Mouse (Mus musculus): ENCODE data around the gene Zfp213. TPM values are rescaled to one million over a fixed set of nuclear protein-coding genes. Genes with fewer than 3 reads are reported as not detected.
A peak's percentile ranks its signal among the peaks of the same experiment; 100 is the strongest.

Gene Zfp213
- polyA plus RNA-seq, 1 experiment from 2014 or later, result 19.7 TPM

DNA sequence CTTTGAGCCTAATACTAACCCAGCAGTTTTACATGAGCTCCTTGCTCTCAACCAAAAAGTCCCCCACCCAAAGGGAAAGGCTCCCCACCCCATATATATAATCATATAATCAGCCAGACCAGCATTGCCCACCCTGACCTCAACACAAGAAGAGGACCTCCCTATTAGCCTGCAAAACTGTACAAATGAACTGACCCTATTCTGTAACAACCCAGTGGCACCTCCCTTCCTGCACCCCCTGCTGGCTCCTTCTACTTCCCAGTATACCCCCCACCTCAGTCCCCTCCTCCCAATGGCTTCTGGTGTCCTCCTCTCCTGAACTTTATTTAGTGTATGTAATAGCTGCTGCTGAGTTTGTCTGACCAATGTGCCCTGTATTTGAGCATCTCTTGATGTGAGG, 12.6 kb downstream of the Zfp213 start:
- DNase-seq (ENCODE audit: low spot score) (no peak), ATAC-seq (replicated peaks; ENCODE audit: low FRiP score, low TSS enrichment, low read depth) (no peak)
- Histone ChIP-seq H3K9ac (ENCODE audit: low read length) (peak overlapping the region; percentile 64), H3K4me2 (ENCODE audit: low read length) (peak overlapping the region; percentile 81), H3K4me3 (ENCODE audit: low read depth, low read length) (peak overlapping the region; percentile 72), H3K4me1 (replicated peaks; ENCODE audit: control insufficient read depth, insufficient read depth, low read length) (peaks cover 8% of the 10 kb centered on the region; the same call in 1 of the 2 replicates), H3K27ac (ENCODE audit: low read depth) (no peak overlapping the region; the same call in 1 of the 2 replicates), H3K9me3 (ENCODE audit: control insufficient read depth, low read length) (no peaks in the 10 kb centered on the region), H3K36me3 (ENCODE audit: control insufficient read depth, insufficient read depth, low read length) (peaks cover 12% of the 10 kb centered on the region), H3K27me3 (replicated peaks; ENCODE audit: control insufficient read depth, insufficient read depth, low read length) (no peaks in the 10 kb centered on the region)

DNA sequence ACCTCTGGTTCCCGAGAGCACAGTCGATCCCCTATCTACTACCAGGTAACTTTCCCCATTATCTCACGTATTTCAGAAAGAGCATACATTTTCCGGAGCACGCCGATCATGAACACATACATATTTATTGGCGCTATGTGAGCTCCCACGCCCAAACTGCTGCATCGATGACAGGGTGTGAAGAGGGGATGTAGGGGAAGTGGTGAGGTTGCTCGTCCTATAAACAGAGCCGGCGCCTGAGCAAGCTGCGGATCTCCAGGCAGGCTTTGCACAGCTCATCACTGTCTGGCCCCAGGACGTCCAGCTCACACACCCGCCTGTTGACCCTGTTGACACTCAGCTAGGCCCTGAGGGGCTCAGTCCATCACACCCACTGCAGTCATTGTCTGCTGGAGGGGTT, 13.2 kb downstream of the Zfp213 start:
- Histone ChIP-seq H3K9ac (ENCODE audit: low read length) (peak overlapping the region; percentile 64), H3K4me1 (replicated peaks; ENCODE audit: control insufficient read depth, insufficient read depth, low read length) (peaks cover 8% of the 10 kb centered on the region; the same call in 1 of the 2 replicates), H3K4me3 (ENCODE audit: low read depth, low read length) (peak overlapping the region; percentile 72), H3K27ac (ENCODE audit: low read depth) (peak overlapping the region; percentile 84), H3K27me3 (replicated peaks; ENCODE audit: control insufficient read depth, insufficient read depth, low read length) (no peaks in the 10 kb centered on the region), H3K9me3 (ENCODE audit: control insufficient read depth, low read length) (no peaks in the 10 kb centered on the region), H3K36me3 (ENCODE audit: control insufficient read depth, insufficient read depth, low read length) (0 out of 2 replicates have a peak, but pooled peaks cover 7% of the 10 kb centered on the region), H3K4me2 (ENCODE audit: low read length) (peak overlapping the region; percentile 81)
- under 1% methylated on average over 15 of the region's 15 CpGs for WGBS
- DNase-seq (ENCODE audit: low spot score) (no peak), ATAC-seq (replicated peaks; ENCODE audit: low FRiP score, low TSS enrichment, low read depth) (0 out of 2 replicates have a peak, but pooled peaks have one; percentile 14)

DNA sequence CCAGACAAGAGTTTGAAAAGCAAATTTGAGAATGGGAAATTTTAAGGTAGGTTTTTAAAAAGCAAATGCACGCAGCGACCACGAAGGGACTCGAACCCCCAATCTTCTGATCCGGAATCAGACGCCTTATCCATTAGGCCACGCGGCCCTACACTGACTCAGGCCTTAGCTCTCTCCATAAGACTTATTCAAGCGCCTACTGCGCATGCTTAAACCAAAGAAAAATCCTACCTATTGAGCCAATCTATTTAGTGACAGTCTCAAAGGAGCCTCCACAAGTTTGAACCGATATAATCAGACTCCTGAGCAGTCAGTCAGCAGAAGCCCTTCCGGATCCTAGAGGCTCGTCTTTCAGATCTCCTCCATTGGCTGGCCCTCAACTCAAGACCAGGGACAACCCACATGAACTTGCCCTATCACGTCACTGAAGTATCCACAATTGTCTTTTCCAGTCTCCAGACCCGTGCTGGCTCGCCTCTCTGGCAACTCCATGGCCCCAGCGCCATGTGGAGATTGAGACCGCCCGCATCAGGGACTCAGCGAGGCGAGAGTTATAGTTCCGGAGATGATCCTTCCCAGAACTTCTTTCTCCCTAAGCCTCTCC, 13.7 kb downstream of the Zfp213 start:
- Histone ChIP-seq H3K27ac (ENCODE audit: low read depth) (peak overlapping the region; percentile 84), H3K4me3 (ENCODE audit: low read depth, low read length) (peak overlapping the region; percentile 72), H3K9ac (ENCODE audit: low read length) (peak overlapping the region; percentile 64), H3K4me2 (ENCODE audit: low read length) (peak overlapping the region; percentile 81), H3K36me3 (ENCODE audit: control insufficient read depth, insufficient read depth, low read length) (0 out of 2 replicates have a peak, but pooled peaks cover 3% of the 10 kb centered on the region), H3K27me3 (replicated peaks; ENCODE audit: control insufficient read depth, insufficient read depth, low read length) (no peaks in the 10 kb centered on the region), H3K9me3 (ENCODE audit: control insufficient read depth, low read length) (no peaks in the 10 kb centered on the region), H3K4me1 (replicated peaks; ENCODE audit: control insufficient read depth, insufficient read depth, low read length) (peaks cover 8% of the 10 kb centered on the region; the same call in 1 of the 2 replicates)
- DNase-seq (ENCODE audit: low spot score) (peak; percentile 100), ATAC-seq (replicated peaks; ENCODE audit: low FRiP score, low TSS enrichment, low read depth) (peak; percentile 74)
- WGBS, result under 1% methylated on average over 22 of the region's 22 CpGs

DNA sequence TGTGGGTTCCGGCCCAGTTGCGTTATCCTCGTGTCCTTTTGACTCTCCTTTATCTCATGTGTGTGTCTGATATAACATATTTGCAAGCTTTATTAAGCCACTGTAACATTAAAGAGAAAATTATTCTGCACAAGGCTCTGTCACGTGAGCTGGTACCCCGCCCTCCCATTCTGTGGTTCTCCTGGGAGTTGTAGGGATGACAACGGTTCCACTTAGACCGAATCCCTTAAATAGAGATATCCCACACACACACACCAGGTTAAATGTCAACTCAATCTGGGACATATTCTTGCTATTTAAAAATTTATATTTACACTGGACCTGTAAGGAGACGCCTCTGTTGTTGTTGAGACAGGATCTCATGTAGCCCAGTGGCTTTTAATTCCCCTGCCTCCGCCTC, 14.6 kb downstream of the Zfp213 start:
- Histone ChIP-seq H3K4me2 (ENCODE audit: low read length) (peak overlapping the region; percentile 81), H3K36me3 (ENCODE audit: control insufficient read depth, insufficient read depth, low read length) (no peaks in the 10 kb centered on the region), H3K4me1 (replicated peaks; ENCODE audit: control insufficient read depth, insufficient read depth, low read length) (peaks cover 8% of the 10 kb centered on the region; the same call in 1 of the 2 replicates), H3K4me3 (ENCODE audit: low read depth, low read length) (peak overlapping the region; percentile 72), H3K27me3 (replicated peaks; ENCODE audit: control insufficient read depth, insufficient read depth, low read length) (no peaks in the 10 kb centered on the region), H3K9me3 (ENCODE audit: control insufficient read depth, low read length) (no peaks in the 10 kb centered on the region), H3K9ac (ENCODE audit: low read length) (0 out of 2 replicates have a peak overlapping the region, but pooled peaks have one; percentile 27), H3K27ac (ENCODE audit: low read depth) (no peak overlapping the region)
- DNase-seq (ENCODE audit: low spot score) (no peak), ATAC-seq (replicated peaks; ENCODE audit: low FRiP score, low TSS enrichment, low read depth) (no peak)
- WGBS, result 6% methylated on average over 9 of the region's 9 CpGs

DNA sequence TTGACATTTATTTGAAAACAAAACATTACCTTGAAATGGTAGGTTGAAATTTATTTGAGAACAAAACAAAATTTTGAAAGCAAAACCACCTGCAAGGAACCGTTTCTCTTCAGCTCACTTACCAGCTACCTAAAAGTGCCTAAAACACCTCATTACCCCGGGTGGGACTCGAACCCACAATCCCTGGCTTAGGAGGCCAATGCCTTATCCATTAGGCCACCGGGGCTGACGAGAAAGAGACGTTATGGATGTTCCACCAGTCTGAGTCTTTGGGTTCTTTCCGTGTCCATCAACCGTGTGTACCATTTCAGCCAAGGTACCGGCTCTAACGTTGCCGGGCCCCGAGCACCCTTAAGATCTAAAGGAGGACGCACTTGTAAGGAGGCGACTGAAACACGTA, 15.4 kb downstream of the Zfp213 start:
- ATAC-seq (replicated peaks; ENCODE audit: low FRiP score, low TSS enrichment, low read depth), result peak; percentile 54
- Histone ChIP-seq H3K9ac (ENCODE audit: low read length) (no peak overlapping the region), H3K4me2 (ENCODE audit: low read length) (peak overlapping the region; percentile 81), H3K27me3 (replicated peaks; ENCODE audit: control insufficient read depth, insufficient read depth, low read length) (no peaks in the 10 kb centered on the region), H3K4me3 (ENCODE audit: low read depth, low read length) (peak overlapping the region; percentile 72), H3K4me1 (replicated peaks; ENCODE audit: control insufficient read depth, insufficient read depth, low read length) (peaks cover 8% of the 10 kb centered on the region; the same call in 1 of the 2 replicates), H3K9me3 (ENCODE audit: control insufficient read depth, low read length) (no peaks in the 10 kb centered on the region), H3K36me3 (ENCODE audit: control insufficient read depth, insufficient read depth, low read length) (no peaks in the 10 kb centered on the region), H3K27ac (ENCODE audit: low read depth) (0 out of 2 replicates have a peak overlapping the region, but pooled peaks have one; percentile 11)
- 4% methylated on average over 15 of the region's 15 CpGs for WGBS
- peak; percentile 97 for DNase-seq (ENCODE audit: low spot score)

DNA sequence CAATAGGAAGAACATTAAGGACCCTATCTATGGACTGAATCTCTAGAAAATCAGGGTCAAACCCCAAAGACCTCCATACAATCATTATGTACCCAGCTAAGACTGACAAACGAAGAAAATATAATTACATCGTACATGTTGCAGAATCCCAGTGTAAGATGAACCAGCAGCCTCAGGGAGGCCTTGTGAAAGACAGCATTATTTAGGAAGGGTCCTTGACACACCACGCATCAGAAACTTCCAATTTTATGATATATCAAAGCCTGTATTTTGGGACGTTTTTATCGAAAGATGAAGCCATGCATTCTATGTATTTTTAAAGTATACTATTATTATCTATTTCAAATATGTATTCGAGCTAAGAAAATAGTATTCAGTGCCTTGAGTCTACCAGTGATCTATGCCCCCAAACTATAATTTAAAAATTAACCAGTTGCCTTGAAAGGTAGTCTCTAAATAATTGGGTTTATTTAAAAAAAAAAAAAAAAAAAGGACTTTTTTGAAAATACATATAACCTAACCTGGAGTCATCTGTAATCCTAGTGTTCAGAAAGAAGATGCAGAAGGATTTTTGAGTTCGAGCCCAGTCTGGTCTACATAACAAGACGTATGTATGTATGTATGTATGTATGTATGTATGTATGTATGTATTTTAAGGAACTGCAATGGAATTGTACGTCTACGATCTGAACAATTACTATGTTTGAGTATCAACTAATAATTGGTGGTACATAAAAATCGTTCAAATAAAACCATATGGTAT, 16.2 kb downstream of the Zfp213 start:
- peaks cover 8% of the 10 kb centered on the region; the same call in 1 of the 2 replicates for H3K4me1 ChIP-seq (replicated peaks; ENCODE audit: control insufficient read depth, insufficient read depth, low read length)
- no peak for DNase-seq (ENCODE audit: low spot score)
- peak overlapping the region; percentile 87; the same call in 1 of the 2 replicates for H3K4me3 ChIP-seq (ENCODE audit: low read depth, low read length)
- no peak overlapping the region for H3K27ac ChIP-seq (ENCODE audit: low read depth)
- H3K27me3 ChIP-seq (replicated peaks; ENCODE audit: control insufficient read depth, insufficient read depth, low read length), result no peaks in the 10 kb centered on the region
- no peak for ATAC-seq (replicated peaks; ENCODE audit: low FRiP score, low TSS enrichment, low read depth)
- H3K36me3 ChIP-seq (ENCODE audit: control insufficient read depth, insufficient read depth, low read length), result no peaks in the 10 kb centered on the region
- no peak overlapping the region for H3K9ac ChIP-seq (ENCODE audit: low read length)
- WGBS, result 55% methylated on average over 11 of the region's 11 CpGs
- no peaks in the 10 kb centered on the region for H3K9me3 ChIP-seq (ENCODE audit: control insufficient read depth, low read length)
- H3K4me2 ChIP-seq (ENCODE audit: low read length), result peak overlapping the region; percentile 39

DNA sequence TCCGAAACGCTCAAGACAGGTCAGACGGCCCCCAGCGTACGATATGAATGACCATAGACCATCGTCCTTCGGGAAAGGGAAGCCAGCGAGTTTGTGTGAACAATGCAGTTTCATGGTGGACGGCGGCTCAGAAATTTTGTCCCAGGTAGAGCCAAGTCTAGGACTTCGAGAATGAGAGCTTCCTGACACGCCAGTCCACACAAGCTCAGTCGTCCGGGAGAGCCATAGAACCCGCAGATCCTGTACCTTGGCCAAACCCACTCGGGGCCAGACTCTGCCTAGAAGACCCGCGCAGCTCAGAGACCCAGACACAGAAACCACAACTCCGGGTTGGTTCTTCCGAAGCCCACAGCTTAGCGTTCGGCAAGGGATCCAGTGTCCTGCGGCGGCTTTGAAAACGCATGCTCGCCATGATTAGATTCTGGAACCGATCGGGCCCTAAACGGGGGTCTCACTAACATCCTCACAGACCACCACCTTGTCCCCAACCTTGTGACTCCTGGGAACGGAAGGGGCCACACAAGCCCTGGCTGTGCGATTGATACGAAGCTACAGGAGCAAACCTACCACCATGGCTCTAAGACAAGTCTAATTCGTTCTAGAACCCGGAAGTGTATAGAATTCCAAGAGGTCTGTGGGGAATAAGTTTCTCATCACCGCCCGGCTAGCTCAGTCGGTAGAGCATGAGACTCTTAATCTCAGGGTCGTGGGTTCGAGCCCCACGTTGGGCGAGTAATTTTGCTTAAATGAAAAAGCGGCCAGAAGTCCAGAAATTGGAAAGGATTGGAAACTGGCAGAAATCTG, 17.1 kb downstream of the Zfp213 start:
- Histone ChIP-seq H3K4me3 (ENCODE audit: low read depth, low read length) (peak overlapping the region; percentile 87), H3K9me3 (ENCODE audit: control insufficient read depth, low read length) (no peaks in the 10 kb centered on the region), H3K36me3 (ENCODE audit: control insufficient read depth, insufficient read depth, low read length) (no peaks in the 10 kb centered on the region), H3K4me1 (replicated peaks; ENCODE audit: control insufficient read depth, insufficient read depth, low read length) (peaks cover 7% of the 10 kb centered on the region; the same call in 1 of the 2 replicates), H3K4me2 (ENCODE audit: low read length) (peak overlapping the region; percentile 39), H3K27ac (ENCODE audit: low read depth) (peak overlapping the region; percentile 82), H3K9ac (ENCODE audit: low read length) (peak overlapping the region; percentile 74), H3K27me3 (replicated peaks; ENCODE audit: control insufficient read depth, insufficient read depth, low read length) (0 out of 2 replicates have a peak, but pooled peaks cover under 1% of the 10 kb centered on the region)
- DNase-seq (ENCODE audit: low spot score) (peak; percentile 99), ATAC-seq (replicated peaks; ENCODE audit: low FRiP score, low TSS enrichment, low read depth) (peak; percentile 50)
- under 1% methylated on average over 42 of the region's 42 CpGs for WGBS

DNA sequence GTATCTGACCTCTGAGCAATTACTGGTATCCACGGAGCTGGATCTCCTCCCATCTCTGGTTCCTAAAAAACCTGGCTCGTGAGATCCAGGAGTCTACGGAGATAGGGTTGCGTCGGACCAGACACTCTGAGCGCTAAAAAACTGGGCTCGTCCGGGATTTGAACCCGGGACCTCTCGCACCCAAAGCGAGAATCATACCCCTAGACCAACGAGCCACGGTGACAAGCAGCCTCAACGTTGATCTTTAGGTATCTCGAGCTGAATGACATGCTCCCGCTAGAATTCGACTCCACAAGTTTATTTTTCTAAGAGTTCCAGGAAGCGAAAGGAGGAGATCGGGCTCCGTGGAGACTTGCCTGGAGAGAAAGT, 17.7 kb downstream of the Zfp213 start:
- peak overlapping the region; percentile 39 for H3K4me2 ChIP-seq (ENCODE audit: low read length)
- peaks cover 6% of the 10 kb centered on the region; the same call in 1 of the 2 replicates for H3K4me1 ChIP-seq (replicated peaks; ENCODE audit: control insufficient read depth, insufficient read depth, low read length)
- H3K4me3 ChIP-seq (ENCODE audit: low read depth, low read length), result peak overlapping the region; percentile 87
- peak; percentile 99 for DNase-seq (ENCODE audit: low spot score)
- peak overlapping the region; percentile 74 for H3K9ac ChIP-seq (ENCODE audit: low read length)
- 0 out of 2 replicates have a peak, but pooled peaks cover 3% of the 10 kb centered on the region for H3K27me3 ChIP-seq (replicated peaks; ENCODE audit: control insufficient read depth, insufficient read depth, low read length)
- H3K36me3 ChIP-seq (ENCODE audit: control insufficient read depth, insufficient read depth, low read length), result no peaks in the 10 kb centered on the region
- peak; percentile 47 for ATAC-seq (replicated peaks; ENCODE audit: low FRiP score, low TSS enrichment, low read depth)
- H3K9me3 ChIP-seq (ENCODE audit: control insufficient read depth, low read length), result no peaks in the 10 kb centered on the region
- peak overlapping the region; percentile 82 for H3K27ac ChIP-seq (ENCODE audit: low read depth)
- 1% methylated on average over 20 of the region's 20 CpGs for WGBS

Data from intestine, embryonic 14.5 days (tissue).